Mouse (Mus musculus): ENCODE data around the gene Zfp598.

DNA sequence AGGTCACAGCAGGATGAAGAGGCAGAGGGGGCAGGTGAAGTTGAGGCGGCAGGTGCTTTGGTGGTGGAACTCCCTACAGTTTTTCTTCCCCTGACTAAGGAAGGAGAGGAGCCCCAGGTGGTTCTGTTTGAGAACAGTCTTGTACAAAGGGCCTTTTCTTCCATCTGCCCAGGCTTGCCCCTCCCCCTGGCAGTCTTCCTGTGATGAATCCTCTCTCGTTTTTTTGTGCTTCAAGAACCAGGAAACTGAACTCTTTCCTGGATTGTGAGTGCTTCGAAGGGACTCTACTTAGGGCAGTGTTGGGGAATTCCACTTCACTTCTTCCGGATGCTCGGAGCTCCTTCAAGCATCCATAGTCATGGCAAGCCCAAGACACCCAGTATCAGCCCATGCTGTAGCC lies 28.5 kb downstream of the Zfp598 start:
- TF ChIP-seq CTCF (IDR thresholded peaks at IDR 0.05; ENCODE audit: insufficient read depth, low read depth, low read length) (no peak), POLR2A (IDR thresholded peaks at IDR 0.05; ENCODE audit: insufficient read depth, low read depth, low read length) (no peak)

Measured in olfactory bulb, adult 2 months (tissue).